In the genomic region with DNA sequence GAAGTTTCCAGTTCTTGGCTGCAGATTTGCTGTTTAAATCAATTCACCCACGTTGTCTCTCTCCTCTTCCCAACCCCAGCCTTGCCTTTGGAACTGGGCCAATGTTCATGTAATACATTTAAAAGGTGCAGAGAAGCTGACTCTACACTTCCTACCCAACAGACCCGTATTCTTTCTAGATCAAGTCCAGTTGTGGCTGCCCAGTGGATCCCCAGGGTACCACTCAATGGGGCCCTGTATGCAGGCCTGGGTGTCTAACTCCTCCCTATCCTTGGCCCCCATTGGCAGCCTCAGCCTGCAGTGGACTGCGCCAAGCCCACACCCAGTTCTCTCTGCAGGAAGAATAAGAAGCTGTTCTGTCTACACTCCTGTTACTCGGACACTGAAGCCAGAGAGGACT, we compare ENCODE assay signal across 9 mouse cellular contexts. TPM values are rescaled to one million over a fixed set of nuclear protein-coding genes. Genes with fewer than 3 reads are reported as not detected.
DNase-seq lines count a peak whose midpoint lies in the region; ATAC-seq and TF ChIP-seq lines count a peak whose summit lies in the region.
"Had no signal": no experiment of that assay in that cellular context is flagged by ENCODE, and none has a peak within 500 bp of the region (broad histone marks: within the 10 kb centered on the region; RNA-seq: fewer than 3 reads in every experiment).

Gene S100b, plus strand, starts transcription at position 318 of the 400 bp plus-strand sequence.

- no peak within 1 kb of the TSS for H3K9ac ChIP-seq in forebrain, postnatal 0 days
- H3K9ac ChIP-seq in forebrain, embryonic 12.5 days = no peak within 1 kb of the TSS
- no peak within 1 kb of the TSS for H3K9ac ChIP-seq in kidney, embryonic 14.5 days (ENCODE audit: low read depth, low read length)
- H3K9ac ChIP-seq: liver, embryonic 13.5 days had no signal

- no peak within 1 kb of the TSS for H3K4me2 ChIP-seq in forebrain, postnatal 0 days (ENCODE audit: low read depth)
- H3K4me2 ChIP-seq in forebrain, embryonic 12.5 days = no peak within 1 kb of the TSS
- no peak within 1 kb of the TSS for H3K4me2 ChIP-seq in kidney, embryonic 14.5 days (replicated peaks; ENCODE audit: low read depth, low read length)
- H3K4me2 ChIP-seq: liver, embryonic 13.5 days had no signal

- H3K4me1 ChIP-seq in forebrain, postnatal 0 days (ENCODE audit: insufficient read depth) = no peaks in the 10 kb centered on the region
- no peaks in the 10 kb centered on the region for H3K4me1 ChIP-seq in forebrain, embryonic 12.5 days
- no peaks in the 10 kb centered on the region for H3K4me1 ChIP-seq in kidney, embryonic 14.5 days (ENCODE audit: control insufficient read depth, insufficient read depth, low read length)
- peaks cover 14% of the 10 kb centered on the region for H3K4me1 ChIP-seq in thymus, adult 2 months (replicated peaks; ENCODE audit: control insufficient read depth, insufficient read depth, low read length)
- H3K4me1 ChIP-seq: liver, embryonic 13.5 days had no signal

- H3K4me3 ChIP-seq in forebrain, postnatal 0 days (ENCODE audit: low read depth, low read length) = no peak within 1 kb of the TSS
- H3K4me3 ChIP-seq in forebrain, embryonic 12.5 days (replicated peaks) = no peak within 1 kb of the TSS
- no peak within 1 kb of the TSS for H3K4me3 ChIP-seq in kidney, embryonic 14.5 days (ENCODE audit: low read length)
- H3K4me3 ChIP-seq in thymus, adult 2 months (ENCODE audit: control insufficient read depth, insufficient read depth, low read length) = no peak within 1 kb of the TSS
- H3K4me3 ChIP-seq: liver, embryonic 13.5 days had no signal

- H3K27me3 ChIP-seq in forebrain, postnatal 0 days (ENCODE audit: insufficient read depth, low read length) = no peaks in the 10 kb centered on the region
- 0 out of 2 replicates have a peak, but pooled peaks cover 3% of the 10 kb centered on the region for H3K27me3 ChIP-seq in forebrain, embryonic 12.5 days
- no peaks in the 10 kb centered on the region for H3K27me3 ChIP-seq in kidney, embryonic 14.5 days (ENCODE audit: control insufficient read depth, insufficient read depth, low read length)
- no peaks in the 10 kb centered on the region for H3K27me3 ChIP-seq in thymus, adult 2 months (ENCODE audit: control insufficient read depth, insufficient read depth, low read length)
- H3K27me3 ChIP-seq: liver, embryonic 13.5 days had no signal

- 0 out of 2 replicates have a peak, but pooled peaks cover 2% of the 10 kb centered on the region for H3K36me3 ChIP-seq in forebrain, postnatal 0 days (ENCODE audit: insufficient read depth)
- H3K36me3 ChIP-seq in forebrain, embryonic 12.5 days (replicated peaks) = no peaks in the 10 kb centered on the region
- no peaks in the 10 kb centered on the region for H3K36me3 ChIP-seq in kidney, embryonic 14.5 days (ENCODE audit: control insufficient read depth, insufficient read depth, low read length)
- H3K36me3 ChIP-seq in thymus, adult 2 months (ENCODE audit: control insufficient read depth, insufficient read depth, low read length) = no peaks in the 10 kb centered on the region
- H3K36me3 ChIP-seq: liver, embryonic 13.5 days had no signal

- WGBS in forebrain, postnatal 0 days = 36% methylated on average over 4 of the region's 4 CpGs
- 72% methylated on average over 4 of the region's 4 CpGs for WGBS in forebrain, embryonic 12.5 days
- 59% methylated on average over 4 of the region's 4 CpGs for WGBS in kidney, embryonic 14.5 days
- WGBS in thymus, adult 2 months = 66% methylated on average over 4 of the region's 4 CpGs

- no peak for TF ChIP-seq CTCF in forebrain, postnatal 0 days (IDR thresholded peaks at IDR 0.05; ENCODE audit: low read depth)
- TF ChIP-seq CTCF in thymus, adult 2 months (IDR thresholded peaks at IDR 0.05; ENCODE audit: borderline replicate concordance, control insufficient read depth, extremely low read depth, insufficient read depth, low read length, poor library complexity) = no peak

- ATAC-seq in forebrain, postnatal 0 days = peak; percentile 62
- no peak for ATAC-seq in forebrain, embryonic 12.5 days (ENCODE audit: low FRiP score)
- peak; percentile 32; the same call in 1 of the 2 replicates for ATAC-seq in kidney, embryonic 14.5 days (ENCODE audit: low FRiP score, low TSS enrichment)

- TF ChIP-seq POLR2A in thymus, adult 2 months (IDR thresholded peaks at IDR 0.05; ENCODE audit: control insufficient read depth, extremely low read depth, insufficient read depth, low read length, poor library complexity) = no peak

- no peaks in the 10 kb centered on the region for H3K9me3 ChIP-seq in forebrain, postnatal 0 days (ENCODE audit: low read length)
- H3K9me3 ChIP-seq in forebrain, embryonic 12.5 days = no peaks in the 10 kb centered on the region
- H3K9me3 ChIP-seq in kidney, embryonic 14.5 days (ENCODE audit: control insufficient read depth, low read length) = no peaks in the 10 kb centered on the region
- H3K9me3 ChIP-seq: liver, embryonic 13.5 days had no signal

- no peak within 1 kb of the TSS for H3K27ac ChIP-seq in forebrain, postnatal 0 days (ENCODE audit: low read depth, low read length)
- no peak within 1 kb of the TSS for H3K27ac ChIP-seq in forebrain, embryonic 12.5 days
- H3K27ac ChIP-seq in kidney, embryonic 14.5 days (ENCODE audit: low read depth, low read length) = no peak within 1 kb of the TSS
- H3K27ac ChIP-seq in thymus, adult 2 months (ENCODE audit: control insufficient read depth, insufficient read depth, low read length) = no peak within 1 kb of the TSS
- H3K27ac ChIP-seq: liver, embryonic 13.5 days had no signal

- DNase-seq in forebrain, postnatal 0 days = peak; percentile 10
- DNase-seq in right cerebral cortex, adult 2 months (ENCODE audit: low spot score in 2 of 2) = peak; percentile 64 to 66
- no peak for DNase-seq in right cerebral cortex, postnatal 4 days
- peak; percentile 24 to 49 for DNase-seq in lung, postnatal 4 days
- no peak for DNase-seq in spleen, postnatal 10 days (ENCODE audit: low spot score in 2 of 2)
- DNase-seq in thymus, adult 2 months = no peak
- DNase-seq: liver, embryonic 13.5 days had no signal

RNA-seq across cellular contexts. Expression of gene S100b, which starts in this region (rescaled TPM):
- total RNA-seq in forebrain, postnatal 0 days (2014; rRNA removed) = 3.2 and 3.9 TPM in 2 replicates
- 2.8 and 3.6 TPM in 2 replicates for polyA plus RNA-seq in forebrain, postnatal 0 days (2015; fragmentation: Nextera tagmentation; extraction: Ambion mirVana)
- 0.53 and 0.59 TPM in 2 replicates for polyA plus RNA-seq in forebrain, embryonic 12.5 days (2016; fragmentation: Nextera tagmentation; extraction: Ambion mirVana)
- polyA plus RNA-seq in kidney, embryonic 14.5 days (2014; fragmentation: Nextera tagmentation; extraction: Ambion mirVana) = 0.32 and 0.56 TPM in 2 replicates
- 0.66 and 1.2 TPM in 2 replicates for polyA plus RNA-seq in thymus, adult 2 months (2012; rRNA removed)
- polyA plus RNA-seq: liver, embryonic 13.5 days had no signal

Comparison
In these comparisons a context has a peak if more than half of its experiments do, and no peak if none do; other contexts are left out.
1. DNase-seq: peak in forebrain, postnatal 0 days (single experiment), right cerebral cortex, adult 2 months (2 of 2) and lung, postnatal 4 days (2 of 2); none in right cerebral cortex, postnatal 4 days (single experiment), spleen, postnatal 10 days (0 of 2) and thymus, adult 2 months (single experiment).
2. Peak in ATAC-seq in kidney, embryonic 14.5 days; RNA of the gene not detected or under 1 TPM.